Mouse (Mus musculus): ENCODE data around the gene Mettl27. TPM values are rescaled to one million over a fixed set of nuclear protein-coding genes. Genes with fewer than 3 reads are reported as not detected.

The Mettl27 gene
- 8.4 and 10.6 TPM in 2 replicates for polyA plus RNA-seq (2015; fragmentation: Nextera tagmentation; extraction: Ambion mirVana)

DNA sequence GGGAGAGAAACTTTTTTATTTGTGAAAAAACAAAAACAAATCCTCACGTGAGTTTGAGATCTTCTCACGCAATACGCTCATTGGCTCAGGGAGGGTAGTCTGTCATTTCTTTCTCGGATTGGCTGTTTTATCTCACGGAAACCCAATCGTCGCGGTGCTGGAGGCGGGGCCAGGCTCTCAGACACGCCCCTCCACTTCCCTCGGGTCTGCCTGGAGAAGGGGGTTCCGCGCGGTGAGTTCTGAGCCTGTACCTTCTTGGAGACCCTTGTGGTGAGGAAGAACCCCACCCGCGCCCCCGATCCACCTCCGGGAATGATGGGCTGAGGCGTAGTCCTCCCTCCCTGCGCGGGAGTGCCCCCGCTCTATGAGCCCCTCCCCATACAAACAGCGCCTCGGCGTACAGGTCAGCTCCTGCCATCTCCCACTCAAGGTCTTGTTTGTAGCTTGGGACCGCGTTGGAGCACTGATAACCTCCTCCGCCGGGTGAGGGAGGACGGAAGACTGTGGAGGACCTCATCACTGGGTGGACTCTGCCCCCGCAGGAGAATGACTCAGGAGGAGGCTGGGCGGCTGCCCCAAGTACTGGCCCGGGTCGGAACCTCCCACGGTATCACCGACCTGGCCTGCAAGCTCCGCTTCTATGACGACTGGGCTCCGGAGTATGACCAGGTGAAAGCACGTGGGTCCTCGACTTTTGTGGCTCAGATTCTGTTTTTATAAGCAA is at the start of gene Mettl27:
TSS of gene Mettl27 (plus strand) at position 190 of the 724 bp plus-strand sequence.
- WGBS, result under 1% methylated on average over 41 of the region's 41 CpGs
- Histone ChIP-seq H3K4me3 (replicated peaks; ENCODE audit: low read length) (peak within 1 kb of the TSS; percentile 79), H3K4me2 (ENCODE audit: low read length) (peak within 1 kb of the TSS; percentile 85), H3K36me3 (ENCODE audit: control insufficient read depth, insufficient read depth) (no peaks in the 10 kb centered on the region), H3K27ac (ENCODE audit: low read length) (no peak within 1 kb of the TSS), H3K9me3 (ENCODE audit: control insufficient read depth, low read length) (no peaks in the 10 kb centered on the region), H3K9ac (replicated peaks; ENCODE audit: low read depth, low read length) (peak within 1 kb of the TSS; percentile 77), H3K27me3 (replicated peaks; ENCODE audit: control insufficient read depth, insufficient read depth, low read length) (peaks cover 2% of the 10 kb centered on the region; the same call in 1 of the 2 replicates), H3K4me1 (replicated peaks; ENCODE audit: control insufficient read depth, insufficient read depth, low read length) (peaks cover 6% of the 10 kb centered on the region; the same call in 1 of the 2 replicates)
- peak; percentile 100 for ATAC-seq

DNA sequence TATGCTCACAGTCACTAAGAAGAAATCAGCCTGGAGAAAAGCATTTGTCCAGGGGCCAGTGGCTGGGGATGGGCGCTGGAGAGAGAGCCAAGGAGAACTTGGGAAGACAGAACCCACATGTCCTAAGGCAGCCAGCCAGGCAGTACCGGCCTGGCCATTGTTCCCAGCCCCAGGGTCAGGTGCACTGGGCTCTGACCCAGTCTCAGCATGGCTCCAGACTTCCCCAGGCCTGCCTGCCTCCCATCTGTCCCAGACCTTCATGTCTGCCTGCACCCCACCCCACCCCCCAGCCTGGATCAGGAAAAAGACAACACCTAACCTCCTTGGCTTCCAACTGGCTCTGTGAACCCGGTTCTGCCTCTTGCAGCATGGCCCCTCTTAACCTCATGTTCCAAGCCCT is 49.1 kb upstream of the Mettl27 start:
- no peaks in the 10 kb centered on the region for H3K27me3 ChIP-seq (replicated peaks; ENCODE audit: control insufficient read depth, insufficient read depth, low read length)
- no peaks in the 10 kb centered on the region for H3K4me1 ChIP-seq (replicated peaks; ENCODE audit: control insufficient read depth, insufficient read depth, low read length)
- WGBS, result 64% methylated on average over 3 of the region's 3 CpGs
- ATAC-seq, result no peak
- no peak overlapping the region for H3K4me2 ChIP-seq (ENCODE audit: low read length)
- no peak overlapping the region for H3K27ac ChIP-seq (ENCODE audit: low read length)
- H3K9ac ChIP-seq (replicated peaks; ENCODE audit: low read depth, low read length), result no peak overlapping the region
- H3K9me3 ChIP-seq (ENCODE audit: control insufficient read depth, low read length), result no peaks in the 10 kb centered on the region
- H3K4me3 ChIP-seq (replicated peaks; ENCODE audit: low read length), result no peak overlapping the region
- no peaks in the 10 kb centered on the region for H3K36me3 ChIP-seq (ENCODE audit: control insufficient read depth, insufficient read depth)

DNA sequence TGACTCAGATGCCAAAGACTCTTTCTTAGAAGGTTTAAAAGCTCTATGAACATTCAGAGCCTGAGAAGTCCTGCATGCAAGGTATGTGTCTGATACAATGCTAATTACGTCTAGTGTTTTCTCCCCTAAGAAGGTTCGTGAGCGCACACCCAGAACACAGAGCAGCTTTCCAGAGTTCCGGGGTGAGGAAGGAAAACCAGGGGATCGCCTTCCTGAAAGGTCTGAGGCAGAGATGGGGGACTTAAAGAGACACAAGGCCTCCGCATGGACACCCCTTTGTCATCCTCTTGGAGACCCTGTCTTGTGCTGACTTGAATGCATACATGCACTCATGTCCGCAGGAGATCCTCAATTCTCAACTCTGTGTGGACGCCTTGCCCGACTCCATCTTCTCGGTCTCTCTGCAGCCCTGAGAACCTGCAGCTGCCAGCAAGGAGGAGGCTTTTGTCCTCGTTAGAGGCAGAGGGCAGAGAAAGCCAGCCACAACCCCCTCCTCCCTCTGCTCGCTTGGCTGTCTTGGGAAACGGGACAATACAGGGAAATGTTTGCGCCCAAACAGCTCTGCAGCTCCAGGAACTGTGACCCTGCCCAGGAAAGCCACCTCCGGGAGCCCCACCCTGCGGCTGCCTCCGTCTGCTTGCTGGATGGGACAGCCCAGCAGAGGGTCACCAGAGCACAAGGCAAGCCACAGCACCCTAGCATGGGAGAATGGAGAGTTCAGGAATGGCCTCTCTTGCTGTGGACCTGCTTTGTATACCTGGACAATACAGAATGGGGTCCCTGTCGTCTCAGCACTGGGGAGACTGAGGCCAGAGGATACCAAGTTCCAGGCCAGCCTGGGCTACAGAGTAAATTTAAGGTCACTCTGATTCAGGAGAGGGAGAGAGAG is 44.5 kb upstream of the Mettl27 start:
- 46% methylated on average over 18 of the region's 18 CpGs for WGBS
- no peak overlapping the region for H3K9ac ChIP-seq (replicated peaks; ENCODE audit: low read depth, low read length)
- H3K4me3 ChIP-seq (replicated peaks; ENCODE audit: low read length), result no peak overlapping the region
- H3K9me3 ChIP-seq (ENCODE audit: control insufficient read depth, low read length), result no peaks in the 10 kb centered on the region
- H3K4me2 ChIP-seq (ENCODE audit: low read length), result no peak overlapping the region
- H3K36me3 ChIP-seq (ENCODE audit: control insufficient read depth, insufficient read depth), result no peaks in the 10 kb centered on the region
- no peak overlapping the region for H3K27ac ChIP-seq (ENCODE audit: low read length)
- H3K27me3 ChIP-seq (replicated peaks; ENCODE audit: control insufficient read depth, insufficient read depth, low read length), result no peaks in the 10 kb centered on the region
- no peak for ATAC-seq
- no peaks in the 10 kb centered on the region for H3K4me1 ChIP-seq (replicated peaks; ENCODE audit: control insufficient read depth, insufficient read depth, low read length)

DNA sequence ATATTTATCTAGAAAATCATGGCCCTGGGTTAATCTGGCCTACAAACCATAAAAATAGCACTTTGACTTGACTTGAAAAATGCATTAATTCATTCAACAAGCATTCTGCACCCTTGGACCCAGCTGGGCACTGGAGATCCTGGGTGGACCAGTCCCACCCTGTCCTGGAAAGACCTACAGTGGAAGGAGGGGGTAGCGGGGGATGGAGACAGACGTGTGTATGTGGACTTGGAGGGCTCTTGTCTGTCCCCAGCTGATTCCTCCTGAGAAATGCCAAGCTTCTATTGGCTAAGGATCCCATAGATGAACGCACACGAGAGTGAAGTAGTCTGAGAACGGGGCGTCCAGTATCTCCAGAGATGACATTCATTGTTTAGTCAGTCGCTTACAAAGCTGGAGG is 43.7 kb upstream of the Mettl27 start:
- Histone ChIP-seq H3K27ac (ENCODE audit: low read length) (no peak overlapping the region), H3K27me3 (replicated peaks; ENCODE audit: control insufficient read depth, insufficient read depth, low read length) (no peaks in the 10 kb centered on the region), H3K36me3 (ENCODE audit: control insufficient read depth, insufficient read depth) (no peaks in the 10 kb centered on the region), H3K9ac (replicated peaks; ENCODE audit: low read depth, low read length) (no peak overlapping the region), H3K4me1 (replicated peaks; ENCODE audit: control insufficient read depth, insufficient read depth, low read length) (no peaks in the 10 kb centered on the region), H3K9me3 (ENCODE audit: control insufficient read depth, low read length) (no peaks in the 10 kb centered on the region), H3K4me2 (ENCODE audit: low read length) (no peak overlapping the region), H3K4me3 (replicated peaks; ENCODE audit: low read length) (no peak overlapping the region)
- ATAC-seq, result no peak
- 84% methylated on average over 7 of the region's 7 CpGs for WGBS

DNA sequence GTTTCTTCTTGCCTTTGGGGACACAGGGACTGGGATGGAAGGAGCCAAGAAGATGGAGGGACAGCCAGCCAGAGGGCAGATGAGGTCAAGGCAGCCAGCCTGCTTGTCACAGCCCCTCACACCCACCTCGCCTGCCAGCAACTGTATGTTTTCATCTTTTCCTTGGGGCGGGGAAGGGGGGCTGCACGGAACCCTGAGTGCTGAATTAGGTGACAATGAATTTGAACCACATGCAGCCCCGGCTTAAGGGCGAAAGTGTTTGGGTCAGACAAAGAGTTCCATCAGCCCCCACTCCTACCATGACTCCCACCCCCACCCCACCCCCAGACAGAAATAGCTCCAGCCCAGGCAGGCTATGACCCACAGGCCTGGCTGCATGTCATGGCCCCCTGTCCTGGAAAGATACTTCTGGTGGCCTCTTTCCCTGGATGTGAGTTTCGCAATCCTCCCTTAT is 41.5 kb upstream of the Mettl27 start:
- H3K4me1 ChIP-seq (replicated peaks; ENCODE audit: control insufficient read depth, insufficient read depth, low read length), result no peaks in the 10 kb centered on the region
- H3K4me2 ChIP-seq (ENCODE audit: low read length), result no peak overlapping the region
- no peaks in the 10 kb centered on the region for H3K27me3 ChIP-seq (replicated peaks; ENCODE audit: control insufficient read depth, insufficient read depth, low read length)
- H3K9ac ChIP-seq (replicated peaks; ENCODE audit: low read depth, low read length), result no peak overlapping the region
- H3K9me3 ChIP-seq (ENCODE audit: control insufficient read depth, low read length), result no peaks in the 10 kb centered on the region
- no peak overlapping the region for H3K4me3 ChIP-seq (replicated peaks; ENCODE audit: low read length)
- no peak for ATAC-seq
- H3K27ac ChIP-seq (ENCODE audit: low read length), result no peak overlapping the region
- 84% methylated on average over 6 of the region's 6 CpGs for WGBS
- no peaks in the 10 kb centered on the region for H3K36me3 ChIP-seq (ENCODE audit: control insufficient read depth, insufficient read depth)

DNA sequence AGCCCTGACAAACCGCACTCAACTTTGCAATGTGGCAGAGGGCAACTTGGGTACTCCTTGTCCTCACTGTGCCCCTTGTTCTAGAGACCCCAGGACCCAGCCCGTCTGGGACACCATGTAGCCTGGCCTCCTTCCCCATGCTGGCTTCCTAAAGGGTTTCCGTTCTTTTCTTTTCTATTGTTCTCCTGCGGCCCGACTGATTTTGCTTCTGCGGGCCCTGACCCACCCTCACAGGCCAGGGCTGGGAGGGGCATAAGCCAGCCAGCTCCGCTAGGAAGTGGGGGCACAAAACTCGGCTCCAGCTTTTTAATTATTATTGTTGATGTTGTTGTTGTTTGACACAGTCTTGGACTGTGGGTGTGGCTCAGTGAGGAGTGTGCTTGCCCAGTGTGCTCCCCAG is 40.6 kb upstream of the Mettl27 start:
- no peaks in the 10 kb centered on the region for H3K4me1 ChIP-seq (replicated peaks; ENCODE audit: control insufficient read depth, insufficient read depth, low read length)
- H3K9me3 ChIP-seq (ENCODE audit: control insufficient read depth, low read length), result no peaks in the 10 kb centered on the region
- H3K9ac ChIP-seq (replicated peaks; ENCODE audit: low read depth, low read length), result no peak overlapping the region
- no peak for ATAC-seq
- no peak overlapping the region for H3K4me2 ChIP-seq (ENCODE audit: low read length)
- H3K27me3 ChIP-seq (replicated peaks; ENCODE audit: control insufficient read depth, insufficient read depth, low read length), result no peaks in the 10 kb centered on the region
- H3K4me3 ChIP-seq (replicated peaks; ENCODE audit: low read length), result no peak overlapping the region
- H3K27ac ChIP-seq (ENCODE audit: low read length), result no peak overlapping the region
- WGBS, result 54% methylated on average over 8 of the region's 8 CpGs
- H3K36me3 ChIP-seq (ENCODE audit: control insufficient read depth, insufficient read depth), result no peaks in the 10 kb centered on the region

DNA sequence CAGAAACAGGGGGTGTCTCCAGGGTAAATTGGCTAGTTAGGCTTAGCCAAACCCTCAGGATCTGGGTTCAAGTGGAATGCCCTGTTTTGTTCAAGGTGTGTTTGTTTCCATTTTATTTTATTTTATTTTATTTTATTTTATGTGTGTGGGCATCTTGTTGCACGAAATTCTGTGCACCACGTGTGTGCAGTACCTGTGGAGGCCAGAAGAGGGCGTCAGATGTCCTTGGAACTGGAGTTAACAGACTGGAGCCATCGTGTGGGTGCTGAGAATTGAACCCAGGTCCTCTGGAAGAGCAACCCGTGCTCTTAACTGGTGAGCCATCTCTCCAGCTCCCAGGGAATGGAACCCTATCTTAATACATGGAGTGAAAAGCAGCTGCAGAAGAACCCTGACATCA is 39.5 kb upstream of the Mettl27 start:
- no peak for ATAC-seq
- no peaks in the 10 kb centered on the region for H3K4me1 ChIP-seq (replicated peaks; ENCODE audit: control insufficient read depth, insufficient read depth, low read length)
- no peaks in the 10 kb centered on the region for H3K9me3 ChIP-seq (ENCODE audit: control insufficient read depth, low read length)
- WGBS, result 78% methylated on average over 5 of the region's 5 CpGs
- no peak overlapping the region for H3K4me2 ChIP-seq (ENCODE audit: low read length)
- H3K4me3 ChIP-seq (replicated peaks; ENCODE audit: low read length), result no peak overlapping the region
- H3K27me3 ChIP-seq (replicated peaks; ENCODE audit: control insufficient read depth, insufficient read depth, low read length), result no peaks in the 10 kb centered on the region
- H3K36me3 ChIP-seq (ENCODE audit: control insufficient read depth, insufficient read depth), result no peaks in the 10 kb centered on the region
- H3K27ac ChIP-seq (ENCODE audit: low read length), result no peak overlapping the region
- H3K9ac ChIP-seq (replicated peaks; ENCODE audit: low read depth, low read length), result no peak overlapping the region

DNA sequence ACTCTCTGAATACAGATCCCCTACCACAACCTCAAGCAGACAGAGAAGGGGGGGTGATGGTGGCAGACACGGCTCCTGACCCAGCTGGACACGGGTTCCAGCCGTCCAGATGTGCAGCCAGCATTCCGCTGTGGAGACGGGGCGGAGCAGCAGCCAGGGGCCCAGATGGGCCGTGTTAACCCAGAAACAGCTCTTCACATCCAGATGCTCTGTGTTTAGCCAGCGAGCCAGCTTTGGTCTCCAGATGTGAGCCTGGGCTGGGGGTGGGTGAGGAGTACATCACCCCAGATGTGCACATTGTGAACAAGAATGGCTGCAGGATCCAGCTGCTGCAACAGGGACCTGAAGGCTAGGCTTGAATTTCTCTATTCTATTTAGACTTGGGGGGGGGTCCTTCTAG is 36.9 kb upstream of the Mettl27 start:
- no peaks in the 10 kb centered on the region for H3K4me1 ChIP-seq (replicated peaks; ENCODE audit: control insufficient read depth, insufficient read depth, low read length)
- H3K4me3 ChIP-seq (replicated peaks; ENCODE audit: low read length), result no peak overlapping the region
- no peak overlapping the region for H3K9ac ChIP-seq (replicated peaks; ENCODE audit: low read depth, low read length)
- WGBS, result 84% methylated on average over 8 of the region's 8 CpGs
- no peak overlapping the region for H3K27ac ChIP-seq (ENCODE audit: low read length)
- H3K9me3 ChIP-seq (ENCODE audit: control insufficient read depth, low read length), result no peaks in the 10 kb centered on the region
- no peaks in the 10 kb centered on the region for H3K36me3 ChIP-seq (ENCODE audit: control insufficient read depth, insufficient read depth)
- ATAC-seq, result no peak
- no peaks in the 10 kb centered on the region for H3K27me3 ChIP-seq (replicated peaks; ENCODE audit: control insufficient read depth, insufficient read depth, low read length)
- no peak overlapping the region for H3K4me2 ChIP-seq (ENCODE audit: low read length)

DNA sequence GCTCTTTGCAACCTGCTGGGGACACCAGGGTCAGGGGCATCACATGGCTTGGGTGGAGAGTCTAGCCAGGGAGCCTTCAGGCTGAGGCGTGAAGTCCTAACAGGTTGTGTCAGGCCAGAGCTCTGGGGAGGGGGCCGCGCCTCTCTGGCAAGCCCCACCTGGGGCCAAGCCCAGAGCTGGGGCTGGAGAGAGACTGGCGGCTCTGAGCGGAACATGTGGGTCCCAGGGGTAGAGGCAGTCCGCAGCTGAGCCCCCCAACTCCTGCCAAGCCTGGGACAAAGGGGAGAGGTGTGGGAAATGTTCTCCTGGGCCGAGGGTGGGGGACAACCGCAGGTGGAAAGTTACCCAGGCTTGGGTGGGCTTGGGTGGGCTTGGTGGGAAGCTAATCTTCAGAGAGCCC is 35.2 kb upstream of the Mettl27 start:
- ATAC-seq, result no peak
- 85% methylated on average over 8 of the region's 8 CpGs for WGBS
- no peak overlapping the region for H3K9ac ChIP-seq (replicated peaks; ENCODE audit: low read depth, low read length)

More for the DNA sequence above, 35.2 kb upstream of the Mettl27 start:
- Histone ChIP-seq H3K4me2 (ENCODE audit: low read length) (no peak overlapping the region), H3K36me3 (ENCODE audit: control insufficient read depth, insufficient read depth) (no peaks in the 10 kb centered on the region), H3K27me3 (replicated peaks; ENCODE audit: control insufficient read depth, insufficient read depth, low read length) (no peaks in the 10 kb centered on the region), H3K27ac (ENCODE audit: low read length) (no peak overlapping the region), H3K9me3 (ENCODE audit: control insufficient read depth, low read length) (no peaks in the 10 kb centered on the region), H3K4me3 (replicated peaks; ENCODE audit: low read length) (no peak overlapping the region), H3K4me1 (replicated peaks; ENCODE audit: control insufficient read depth, insufficient read depth, low read length) (no peaks in the 10 kb centered on the region)

All from forebrain, embryonic 16.5 days (tissue).